ENCODE assay signal across 8 mouse cellular contexts in genomic region chr16:45158136-45158521, GRCm38 (mm10). TPM values are rescaled to one million over a fixed set of nuclear protein-coding genes. Genes with fewer than 3 reads are reported as not detected.
DNase-seq lines count a peak whose midpoint lies in the region; ATAC-seq lines count a peak whose summit lies in the region.

No protein-coding gene starts in this region.

- H3K27me3 ChIP-seq in neural tube, embryonic 11.5 days (ENCODE audit: control insufficient read depth, insufficient read depth, low read length) = no peaks in the 10 kb centered on the region
- H3K27me3 ChIP-seq in intestine, embryonic 14.5 days (replicated peaks; ENCODE audit: control insufficient read depth, insufficient read depth, low read length) = no peaks in the 10 kb centered on the region

- H3K4me2 ChIP-seq in neural tube, embryonic 11.5 days (ENCODE audit: low read depth) = peak overlapping the region; percentile 60
- H3K4me2 ChIP-seq in intestine, embryonic 14.5 days (ENCODE audit: low read length) = peak overlapping the region; percentile 83

- peak overlapping the region; percentile 74 for H3K9ac ChIP-seq in neural tube, embryonic 11.5 days (ENCODE audit: low read length)
- peak overlapping the region; percentile 80 for H3K9ac ChIP-seq in intestine, embryonic 14.5 days (ENCODE audit: low read length)

- DNase-seq in neural tube, embryonic 11.5 days (ENCODE audit: low spot score) = peak; percentile 76
- no peak for DNase-seq in neural tube, embryonic 10.5 days (ENCODE audit: extremely low spot score, low spot score)
- peak; percentile 86 for DNase-seq in embryo, embryonic 11 days
- peak; percentile 63 for DNase-seq in gastrocnemius, postnatal 14 days
- DNase-seq in intestine, embryonic 14.5 days (ENCODE audit: low spot score) = peak; percentile 88
- peak; percentile 58 to 60 for DNase-seq in left cerebral cortex, postnatal 14 days (ENCODE audit: low spot score in 2 of 2)
- peak; percentile 65 for DNase-seq in skeletal muscle tissue, adult 2 months (ENCODE audit: low read depth, low spot score)

- H3K9me3 ChIP-seq in neural tube, embryonic 11.5 days (ENCODE audit: control insufficient read depth, low read length) = no peaks in the 10 kb centered on the region
- H3K9me3 ChIP-seq in intestine, embryonic 14.5 days (ENCODE audit: control insufficient read depth, low read length) = no peaks in the 10 kb centered on the region

- ATAC-seq in neural tube, embryonic 11.5 days (ENCODE audit: insufficient read depth, low FRiP score, low TSS enrichment) = peak; percentile 74
- peak; percentile 78 for ATAC-seq in intestine, embryonic 14.5 days (replicated peaks; ENCODE audit: low FRiP score, low TSS enrichment, low read depth)
- ATAC-seq in megakaryocyte progenitor cell, adult 5-6 weeks (replicated peaks; ENCODE audit: poor library complexity) = peak; percentile 65

- H3K36me3 ChIP-seq in neural tube, embryonic 11.5 days (ENCODE audit: control insufficient read depth, insufficient read depth, low read length) = no peaks in the 10 kb centered on the region
- 0 out of 2 replicates have a peak, but pooled peaks cover 3% of the 10 kb centered on the region for H3K36me3 ChIP-seq in intestine, embryonic 14.5 days (ENCODE audit: control insufficient read depth, insufficient read depth, low read length)

- H3K4me3 ChIP-seq in neural tube, embryonic 11.5 days (ENCODE audit: low read depth, low read length) = peak overlapping the region; percentile 87
- H3K4me3 ChIP-seq in intestine, embryonic 14.5 days (ENCODE audit: low read depth, low read length) = peak overlapping the region; percentile 85

- H3K4me1 ChIP-seq in neural tube, embryonic 11.5 days (ENCODE audit: control insufficient read depth, insufficient read depth, low read length) = peaks cover 6% of the 10 kb centered on the region; the same call in 1 of the 2 replicates
- H3K4me1 ChIP-seq in intestine, embryonic 14.5 days (replicated peaks; ENCODE audit: control insufficient read depth, insufficient read depth, low read length) = peaks cover 8% of the 10 kb centered on the region; the same call in 1 of the 2 replicates

- 2% methylated on average over 20 of the region's 20 CpGs for WGBS in neural tube, embryonic 11.5 days
- under 1% methylated on average over 20 of the region's 20 CpGs for WGBS in intestine, embryonic 14.5 days

- H3K27ac ChIP-seq in neural tube, embryonic 11.5 days (ENCODE audit: low read depth, low read length) = peak overlapping the region; percentile 75
- H3K27ac ChIP-seq in intestine, embryonic 14.5 days (ENCODE audit: low read depth) = peak overlapping the region; percentile 86

- intact Hi-C loops in gastrocnemius, postnatal 14 days (cut with DNase I; ENCODE audit: low total_unique reads) = no loop called here
- intact Hi-C loops in left cerebral cortex, postnatal 14 days (cut with DNase I) = no loop called here

RNA-seq across cellular contexts. Expression of gene Slc35a5, which starts 0.4 kb away (rescaled TPM):
- polyA plus RNA-seq in neural tube, embryonic 11.5 days (2014; fragmentation: Nextera tagmentation; extraction: Ambion mirVana) = 18.7 and 20.1 TPM in 2 replicates
- 1 to 10 TPM; 5.5 to 6.7 TPM for total RNA-seq in gastrocnemius, postnatal 14 days (2021)
- 18.9 and 19.4 TPM in 2 replicates for polyA plus RNA-seq in intestine, embryonic 14.5 days (2014; fragmentation: Nextera tagmentation; extraction: Ambion mirVana)
- 10 to 100 TPM; 48.4 to 50.2 TPM for total RNA-seq in left cerebral cortex, postnatal 14 days (2021)
- total RNA-seq in megakaryocyte progenitor cell, adult 5-6 weeks (2015) = 11.2 and 14.7 TPM in 2 replicates
- 6.3 and 6.7 TPM in 2 replicates for total RNA-seq in megakaryocyte progenitor cell, adult 5-6 weeks (2017)

RNA-seq across cellular contexts. Expression of gene Atg3, which starts 0.5 kb away (rescaled TPM):
- 45.6 and 53.4 TPM in 2 replicates for polyA plus RNA-seq in neural tube, embryonic 11.5 days (2014; fragmentation: Nextera tagmentation; extraction: Ambion mirVana)
- 10 to 100 TPM; 19.0 to 20.8 TPM for total RNA-seq in gastrocnemius, postnatal 14 days (2021)
- polyA plus RNA-seq in intestine, embryonic 14.5 days (2014; fragmentation: Nextera tagmentation; extraction: Ambion mirVana) = 30.9 and 31.7 TPM in 2 replicates
- total RNA-seq in left cerebral cortex, postnatal 14 days (2021) = 10 to 100 TPM; 42.0 to 44.3 TPM
- total RNA-seq in megakaryocyte progenitor cell, adult 5-6 weeks (2015) = 69.3 and 79.4 TPM in 2 replicates
- total RNA-seq in megakaryocyte progenitor cell, adult 5-6 weeks (2017) = 50.9 and 62.9 TPM in 2 replicates
